In the genomic region with DNA sequence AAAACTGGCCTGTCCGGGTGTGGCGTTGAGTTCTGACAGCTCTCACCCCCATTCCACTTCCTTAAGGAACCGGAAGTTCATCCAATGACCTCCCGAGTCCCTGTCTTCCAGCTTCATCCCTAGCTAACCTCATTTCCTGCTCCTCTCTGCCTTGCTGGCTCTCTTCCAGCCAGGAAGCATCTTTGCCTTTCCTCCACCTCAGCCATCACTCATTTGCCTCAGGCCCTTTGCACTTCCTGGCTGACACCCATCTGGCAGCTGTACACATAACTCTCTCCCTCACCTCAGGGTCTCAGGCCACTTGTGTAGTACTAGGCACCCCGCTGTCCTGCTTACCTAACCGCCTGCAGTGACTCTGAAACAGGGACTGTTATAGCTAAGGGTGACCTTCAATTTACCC, we compare ENCODE assay signal across 20 mouse cellular contexts. TPM values are rescaled to one million over a fixed set of nuclear protein-coding genes. Genes with fewer than 3 reads are reported as not detected.
DNase-seq lines count a peak whose midpoint lies in the region; ATAC-seq and TF ChIP-seq lines count a peak whose summit lies in the region.
"Had no signal": no experiment of that assay in that cellular context is flagged by ENCODE, and none has a peak within 500 bp of the region (broad histone marks: within the 10 kb centered on the region; RNA-seq: fewer than 3 reads in every experiment).

No protein-coding gene starts in this region.

- H3K4me2 ChIP-seq in kidney, embryonic 16.5 days (replicated peaks; ENCODE audit: low read depth, low read length): no peak overlapping the region
- H3K4me2 ChIP-seq: forebrain, embryonic 13.5 days; hindbrain, embryonic 13.5 days; limb, embryonic 15.5 days; midbrain, embryonic 15.5 days had no signal

- peak; percentile 16 to 29 for DNase-seq in cerebellum, postnatal 10 days
- no peak for DNase-seq in cerebellum, adult 11-12 months
- DNase-seq in adrenal gland, postnatal 10 days: peak; percentile 31
- no peak for DNase-seq in thymus, postnatal 36 days
- DNase-seq in gastrocnemius, adult 8-10 months (ENCODE audit: low spot score in 2 of 2): no peak
- DNase-seq in layer of hippocampus, postnatal 25 days (ENCODE audit: extremely low spot score in 1 of 2, low spot score in 1 of 2): no peak
- DNase-seq: cerebellum, adult 9-10 months; embryo, embryonic 11 days; heart, adult 2 months; liver, postnatal 0 days; right cerebral cortex, postnatal 25 days had no signal

- TF ChIP-seq CTCF in E14TG2a.4 (conservative IDR thresholded peaks at IDR 0.05; ENCODE audit: low read length): no peak

- 0 out of 2 replicates have a peak, but pooled peaks have one; percentile 42 for ATAC-seq in kidney, embryonic 16.5 days (ENCODE audit: low FRiP score, low TSS enrichment)
- ATAC-seq: forebrain, embryonic 13.5 days; liver, postnatal 0 days; midbrain, embryonic 15.5 days had no signal

- no peaks in the 10 kb centered on the region for H3K9me3 ChIP-seq in E14TG2a.4 (ENCODE audit: low read length)
- H3K9me3 ChIP-seq in kidney, embryonic 16.5 days (ENCODE audit: low read length): no peaks in the 10 kb centered on the region
- H3K9me3 ChIP-seq: forebrain, embryonic 13.5 days; G1E; hindbrain, embryonic 13.5 days; limb, embryonic 15.5 days; midbrain, embryonic 15.5 days had no signal

- peak overlapping the region; percentile 23; the same call in 1 of the 2 replicates for H3K27ac ChIP-seq in kidney, embryonic 16.5 days (ENCODE audit: low read length)
- H3K27ac ChIP-seq: forebrain, embryonic 13.5 days; heart, adult 2 months; hindbrain, embryonic 13.5 days; limb, embryonic 15.5 days; midbrain, embryonic 15.5 days had no signal

- no peak overlapping the region for H3K9ac ChIP-seq in kidney, embryonic 16.5 days (replicated peaks; ENCODE audit: low read length)
- H3K9ac ChIP-seq: forebrain, embryonic 13.5 days; hindbrain, embryonic 13.5 days; limb, embryonic 15.5 days; liver, postnatal 0 days; midbrain, embryonic 15.5 days had no signal

- H3K4me3 ChIP-seq in E14TG2a.4 (replicated peaks; ENCODE audit: low read length): peak overlapping the region; percentile 28; the same call in 1 of the 2 replicates
- no peak overlapping the region for H3K4me3 ChIP-seq in kidney, embryonic 16.5 days (ENCODE audit: low read length)
- H3K4me3 ChIP-seq: forebrain, embryonic 13.5 days; heart, adult 2 months; hindbrain, embryonic 13.5 days; limb, embryonic 15.5 days; midbrain, embryonic 15.5 days had no signal

- no peaks in the 10 kb centered on the region for H3K27me3 ChIP-seq in E14TG2a.4 (ENCODE audit: insufficient read depth, low read length)
- H3K27me3 ChIP-seq in kidney, embryonic 16.5 days (ENCODE audit: insufficient read depth, low read length): no peaks in the 10 kb centered on the region
- H3K27me3 ChIP-seq: forebrain, embryonic 13.5 days; hindbrain, embryonic 13.5 days; limb, embryonic 15.5 days; midbrain, embryonic 15.5 days had no signal

- H3K36me3 ChIP-seq in E14TG2a.4 (ENCODE audit: insufficient read depth, low read length): no peaks in the 10 kb centered on the region
- H3K36me3 ChIP-seq in kidney, embryonic 16.5 days (ENCODE audit: insufficient read depth, low read length): no peaks in the 10 kb centered on the region
- H3K36me3 ChIP-seq: G1E; hindbrain, embryonic 13.5 days; limb, embryonic 15.5 days; midbrain, embryonic 15.5 days had no signal

- WGBS in kidney, embryonic 16.5 days: 55% methylated on average over 6 of the region's 6 CpGs

- peaks cover 33% of the 10 kb centered on the region for H3K4me1 ChIP-seq in E14TG2a.4 (replicated peaks; ENCODE audit: low read depth, low read length)
- peaks cover under 1% of the 10 kb centered on the region; the same call in 1 of the 2 replicates for H3K4me1 ChIP-seq in kidney, embryonic 16.5 days (ENCODE audit: insufficient read depth, low read length)
- H3K4me1 ChIP-seq: forebrain, embryonic 13.5 days; hindbrain, embryonic 13.5 days; limb, embryonic 15.5 days; midbrain, embryonic 15.5 days had no signal

RNA-seq across cellular contexts. Expression of a gene that starts 9.4 kb away (rescaled TPM):
- total RNA-seq in adrenal gland, postnatal 10 days (2021): not detected
- polyA plus RNA-seq in kidney, embryonic 16.5 days (2015; fragmentation: Nextera tagmentation; extraction: Ambion mirVana): 0.56 and 1.2 TPM in 2 replicates
- under 1 TPM in 1 of 4 experiments, not detected in 3; 0.54 TPM for total RNA-seq in gastrocnemius, adult 8-10 months (2022)
- not detected for total RNA-seq in layer of hippocampus, postnatal 25 days (2021)
- total RNA-seq: heart, adult 2 months; left cerebral cortex, adult 18-20 months had no signal
- polyA plus RNA-seq: forebrain, embryonic 13.5 days; G1E; liver, postnatal 0 days; midbrain, embryonic 15.5 days had no signal

RNA-seq across cellular contexts. Expression of a gene that starts 59.9 kb away (rescaled TPM):
- total RNA-seq in adrenal gland, postnatal 10 days (2021): under 1 TPM; 0.39 to 0.76 TPM
- 0.30 and 0.31 TPM in 2 replicates for polyA plus RNA-seq in kidney, embryonic 16.5 days (2015; fragmentation: Nextera tagmentation; extraction: Ambion mirVana)
- 10 to 100 TPM in 1 of 4 experiments, 1 to 10 TPM in 3; 1.3 to 28.8 (median 6.5) TPM for total RNA-seq in gastrocnemius, adult 8-10 months (2022)
- total RNA-seq in layer of hippocampus, postnatal 25 days (2021): not detected
- total RNA-seq: left cerebral cortex, adult 18-20 months had no signal
- polyA plus RNA-seq: forebrain, embryonic 13.5 days; G1E; heart, adult 2 months; hindbrain, embryonic 13.5 days; liver, postnatal 0 days; midbrain, embryonic 15.5 days; urinary bladder, adult 2 months had no signal

Comparison
In these comparisons a context has a peak if more than half of its experiments do, and no peak if none do; other contexts are left out.
1. DNase-seq: peak in cerebellum, postnatal 10 days (2 of 2) and adrenal gland, postnatal 10 days (single experiment); none in cerebellum, adult 11-12 months (single experiment), thymus, postnatal 36 days (0 of 2), gastrocnemius, adult 8-10 months (0 of 2) and layer of hippocampus, postnatal 25 days (0 of 2).